Mouse (Mus musculus) ES-Bruce4 (cell line): Measurements from ENCODE around the gene Abhd15. TPM values are rescaled to one million over a fixed set of nuclear protein-coding genes. Genes with fewer than 3 reads are reported as not detected.

Source experiments
- H3K27ac ChIP-seq: 2 replicates; pipeline ENCODE4 v1.5.1; 2012; ENCODE audit warnings: low read length, inconsistent platforms; ENCODE audit not compliant: insufficient read depth
- H3K27me3 ChIP-seq: 2 replicates; pipeline ENCODE4 v1.6.1; 2012; ENCODE audit warnings: mild to moderate bottlenecking, low read length, inconsistent platforms; ENCODE audit not compliant: control insufficient read depth, poor library complexity, insufficient read depth, severe bottlenecking
- H3K36me3 ChIP-seq: 2 replicates; pipeline ENCODE4 v1.6.1; 2012; ENCODE audit warnings: inconsistent platforms, mild to moderate bottlenecking, low read length, moderate library complexity; ENCODE audit not compliant: control insufficient read depth, poor library complexity, insufficient read depth, severe bottlenecking
- H3K4me1 ChIP-seq: one replicate; pipeline ENCODE4 v1.8.1; 2011; ENCODE audit warnings: low read length; ENCODE audit not compliant: control insufficient read depth, insufficient read depth
- H3K4me3 ChIP-seq: 2 replicates; pipeline ENCODE4 v1.5.1; 2011; ENCODE audit warnings: low read depth, mild to moderate bottlenecking, low read length
- H3K9ac ChIP-seq: 2 replicates; pipeline ENCODE4 v1.6.1; 2012; ENCODE audit warnings: low read depth, mild to moderate bottlenecking, inconsistent platforms; ENCODE audit not compliant: poor library complexity, severe bottlenecking
- H3K9me3 ChIP-seq: replicated peaks from 2 replicates; pipeline ENCODE4 v1.6.1; 2012; ENCODE audit warnings: mild to moderate bottlenecking, low read length, inconsistent platforms; ENCODE audit not compliant: control insufficient read depth, poor library complexity, insufficient read depth, severe bottlenecking
- CTCF ChIP-seq: IDR thresholded peaks from one replicate; pipeline ENCODE4 v1.8.1; 2011; ENCODE audit warnings: low read depth, low read length
- EP300 ChIP-seq: IDR thresholded peaks from 2 replicates; pipeline ENCODE4 v1.6.1; 2011; ENCODE audit warnings: low read depth, low read length; ENCODE audit not compliant: insufficient read depth
- POLR2A ChIP-seq: IDR thresholded peaks from one replicate; pipeline ENCODE4 v1.8.1; 2011; ENCODE audit warnings: low read length; ENCODE audit not compliant: insufficient read depth
- polyA plus RNA-seq: library from polyadenylated mRNA; stranded (reverse); fragments of >200 nt; gene quantifications from 2 replicates; pipeline ENCODE4 v1.2.4, GENCODE M21; 2011; ENCODE audit warnings: low read depth; ENCODE audit not compliant: missing spikeins, insufficient read depth, insufficient read length

Gene Abhd15
- polyA plus RNA-seq: not detected in 2 replicates

GRCm38 (mm10) chr11:77514832-77515636 is at the start of gene Abhd15:
Gene Abhd15 (plus strand): TSS chr11:77515121.
- no peaks in the 10 kb centered on the region for H3K36me3 ChIP-seq
- H3K9me3 ChIP-seq: no peaks in the 10 kb centered on the region
- peak within 1 kb of the TSS; percentile 78 for H3K9ac ChIP-seq
- peaks cover 3% of the 10 kb centered on the region; the same call in 1 of the 2 replicates for H3K27me3 ChIP-seq
- TF ChIP-seq EP300: no peak
- TF ChIP-seq POLR2A: no peak
- TF ChIP-seq CTCF: no peak
- no peak within 1 kb of the TSS for H3K27ac ChIP-seq
- peak within 1 kb of the TSS; percentile 63 for H3K4me3 ChIP-seq
- peaks cover 2% of the 10 kb centered on the region for H3K4me1 ChIP-seq

GRCm38 (mm10) chr11:77466544-77466943 is 48.4 kb upstream of the Abhd15 start:
- Histone ChIP-seq H3K27me3 (peaks cover 10% of the 10 kb centered on the region), H3K9ac (peak overlapping the region; percentile 24), H3K9me3 (no peaks in the 10 kb centered on the region), H3K4me3 (peak overlapping the region; percentile 39; the same call in 1 of the 2 replicates), H3K4me1 (no peaks in the 10 kb centered on the region), H3K36me3 (no peaks in the 10 kb centered on the region), H3K27ac (no peak overlapping the region)
- no peak for TF ChIP-seq EP300
- TF ChIP-seq CTCF: no peak
- TF ChIP-seq POLR2A: no peak

- no peaks in the 10 kb centered on the region for H3K36me3 ChIP-seq
- H3K9me3 ChIP-seq: no peaks in the 10 kb centered on the region
- TF ChIP-seq POLR2A (no peak), EP300 (no peak), CTCF (peak; percentile 53)
- no peak overlapping the region for H3K27ac ChIP-seq
- peak overlapping the region; percentile 32 for H3K4me3 ChIP-seq
- H3K9ac ChIP-seq: peak overlapping the region; percentile 24
- no peaks in the 10 kb centered on the region for H3K4me1 ChIP-seq
- peaks cover 5% of the 10 kb centered on the region; the same call in 1 of the 2 replicates for H3K27me3 ChIP-seq
Measured at GRCm38 (mm10) chr11:77467157-77467556, 47.8 kb upstream of the Abhd15 start.

GRCm38 (mm10) chr11:77467784-77468183 is 47.1 kb upstream of the Abhd15 start:
- Histone ChIP-seq H3K4me3 (peak overlapping the region; percentile 32), H3K27ac (no peak overlapping the region), H3K9ac (peak overlapping the region; percentile 24), H3K4me1 (no peaks in the 10 kb centered on the region), H3K9me3 (no peaks in the 10 kb centered on the region), H3K36me3 (no peaks in the 10 kb centered on the region), H3K27me3 (0 out of 2 replicates have a peak, but pooled peaks cover 3% of the 10 kb centered on the region)
- no peak for TF ChIP-seq POLR2A
- peak; percentile 88 for TF ChIP-seq CTCF
- TF ChIP-seq EP300: no peak

- TF ChIP-seq CTCF: no peak
- no peak for TF ChIP-seq POLR2A
- no peak for TF ChIP-seq EP300
Measured at GRCm38 (mm10) chr11:77468397-77468796, 46.5 kb upstream of the Abhd15 start.

GRCm38 (mm10) chr11:77471407-77471806 is 43.5 kb upstream of the Abhd15 start:
- H3K36me3 ChIP-seq: no peaks in the 10 kb centered on the region
- H3K27ac ChIP-seq: no peak overlapping the region
- peak overlapping the region; percentile 44 for H3K4me3 ChIP-seq
- H3K9ac ChIP-seq: peak overlapping the region; percentile 24; the same call in 1 of the 2 replicates
- no peaks in the 10 kb centered on the region for H3K27me3 ChIP-seq
- H3K4me1 ChIP-seq: no peaks in the 10 kb centered on the region
- TF ChIP-seq POLR2A (no peak), CTCF (peak; percentile 40), EP300 (0 out of 2 replicates have a peak, but pooled peaks have one; percentile 4)
- no peaks in the 10 kb centered on the region for H3K9me3 ChIP-seq

More at GRCm38 (mm10) chr11:77468397-77468796, 46.5 kb upstream of the Abhd15 start:
- H3K27ac ChIP-seq: no peak overlapping the region
- no peaks in the 10 kb centered on the region for H3K36me3 ChIP-seq
- H3K9ac ChIP-seq: no peak overlapping the region
- no peaks in the 10 kb centered on the region for H3K27me3 ChIP-seq
- H3K4me3 ChIP-seq: no peak overlapping the region
- H3K9me3 ChIP-seq: no peaks in the 10 kb centered on the region
- no peaks in the 10 kb centered on the region for H3K4me1 ChIP-seq
